Mouse (Mus musculus) C2C12 (cell line): Measurements from ENCODE around the gene Sbpl. TPM values are rescaled to one million over a fixed set of nuclear protein-coding genes. Genes with fewer than 3 reads are reported as not detected.
A peak's percentile ranks its signal among the peaks of the same experiment; 100 is the strongest.
"Not testable (repeated sequence)": the region's sequence is repeated elsewhere in the genome, so short reads cannot be mapped to it uniquely, and the experiment has no call there.

Experiments
- H3K27me3 ChIP-seq: one replicate; pipeline ENCODE4 v1.6.1; 2011; ENCODE audit not compliant: control insufficient read depth, insufficient read depth, insufficient read length
- H3K36me3 ChIP-seq: one replicate; pipeline ENCODE4 v1.6.1; 2011; ENCODE audit not compliant: control insufficient read depth, insufficient read depth
- H3K4me3 ChIP-seq: one replicate; pipeline ENCODE4 v1.5.1; 2011; ENCODE audit warnings: mild to moderate bottlenecking, control low read depth; ENCODE audit not compliant: poor library complexity, insufficient read depth, severe bottlenecking
- H3K79me2 ChIP-seq: one replicate; pipeline ENCODE4 v1.6.1; 2011; ENCODE audit not compliant: control insufficient read depth, insufficient read depth
- H3K79me3 ChIP-seq: one replicate; pipeline ENCODE4 v1.6.1; 2011; ENCODE audit warnings: low read depth, control low read depth
- H3ac ChIP-seq: one replicate; pipeline ENCODE3; 2011; ENCODE audit warnings: low read depth; ENCODE audit not compliant: control insufficient read depth, insufficient read length
- CEBPB ChIP-seq: IDR thresholded peaks from one replicate; pipeline ENCODE4 v1.6.1; 2011; ENCODE audit warnings: low read depth, mild to moderate bottlenecking, control low read depth, moderate library complexity
- CTCF ChIP-seq: IDR thresholded peaks from one replicate; pipeline ENCODE4 v1.5.1; 2011; ENCODE audit not compliant: control insufficient read depth, insufficient read depth, insufficient read length
- FOSL1 ChIP-seq: IDR thresholded peaks from one replicate; pipeline ENCODE4 v1.8.0; 2011; ENCODE audit warnings: mild to moderate bottlenecking, low read length; ENCODE audit not compliant: poor library complexity, insufficient read depth, severe bottlenecking
- MAX ChIP-seq: IDR thresholded peaks from one replicate; pipeline ENCODE4 v1.6.1; 2011; ENCODE audit warnings: mild to moderate bottlenecking, control low read depth
- MYOD1 ChIP-seq: IDR thresholded peaks from one replicate; pipeline ENCODE4 v1.6.1; 2011; ENCODE audit warnings: low read depth; ENCODE audit not compliant: control insufficient read depth, insufficient read length
- MYOG ChIP-seq: IDR thresholded peaks from one replicate; pipeline ENCODE4 v1.6.1; 2011; ENCODE audit not compliant: control insufficient read depth, insufficient read length; ENCODE audit errors: extremely low read depth
- USF1 ChIP-seq: IDR thresholded peaks from one replicate; pipeline ENCODE4 v1.6.1; 2011; ENCODE audit warnings: low read depth, mild to moderate bottlenecking, control low read depth, moderate library complexity
- polyA plus RNA-seq: library from polyadenylated mRNA; unstranded; fragments of >200 nt; fragmentation: generic; extraction: Trizol; gene quantifications from one replicate; pipeline ENCODE4 v1.2.1, GENCODE M21; 2012; ENCODE audit warnings: missing spikeins

The Sbpl gene
- polyA plus RNA-seq, 1 experiment: not detected

DNA sequence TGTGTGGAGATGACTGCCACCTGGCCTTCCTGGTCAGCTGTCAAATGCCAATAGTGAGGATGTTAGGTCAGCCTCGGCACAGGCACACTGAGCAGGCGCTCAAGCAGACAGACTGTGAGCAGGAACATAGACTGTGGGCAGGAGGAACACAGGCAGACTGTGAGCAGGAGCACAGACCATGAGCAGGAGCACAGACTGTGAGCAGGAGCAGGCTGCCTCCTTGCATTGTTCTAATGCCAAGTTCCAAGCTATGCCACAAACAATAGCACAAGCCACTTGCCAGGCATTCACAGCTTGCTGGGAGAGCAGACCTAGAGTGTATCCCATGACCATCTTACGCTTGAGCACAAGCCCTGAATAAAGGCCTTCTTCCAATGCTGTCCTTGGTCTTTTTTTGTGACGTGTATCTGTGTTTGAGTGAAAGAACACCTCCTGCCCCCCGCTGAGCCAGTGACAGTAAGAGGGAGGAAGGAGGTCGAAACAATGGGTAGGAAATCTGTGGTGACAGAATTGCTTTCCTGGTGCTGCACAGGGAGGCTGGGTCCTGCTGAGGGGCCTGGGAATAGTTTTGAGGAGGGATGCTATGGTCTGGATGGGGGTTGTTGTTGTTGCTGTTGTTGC is 10.8 kb upstream of the Sbpl start:
- H3K27me3 ChIP-seq: peaks cover 17% of the 10 kb centered on the region
- H3K79me3 ChIP-seq: no peaks in the 10 kb centered on the region
- no peak overlapping the region for H3K4me3 ChIP-seq
- no peaks in the 10 kb centered on the region for H3K36me3 ChIP-seq
- TF ChIP-seq MAX (no peak), MYOG (no peak), MYOD1 (no peak), FOSL1 (no peak), CEBPB (no peak), USF1 (no peak), CTCF (no peak)
- no peaks in the 10 kb centered on the region for H3K79me2 ChIP-seq
- no peak overlapping the region for H3ac ChIP-seq

DNA sequence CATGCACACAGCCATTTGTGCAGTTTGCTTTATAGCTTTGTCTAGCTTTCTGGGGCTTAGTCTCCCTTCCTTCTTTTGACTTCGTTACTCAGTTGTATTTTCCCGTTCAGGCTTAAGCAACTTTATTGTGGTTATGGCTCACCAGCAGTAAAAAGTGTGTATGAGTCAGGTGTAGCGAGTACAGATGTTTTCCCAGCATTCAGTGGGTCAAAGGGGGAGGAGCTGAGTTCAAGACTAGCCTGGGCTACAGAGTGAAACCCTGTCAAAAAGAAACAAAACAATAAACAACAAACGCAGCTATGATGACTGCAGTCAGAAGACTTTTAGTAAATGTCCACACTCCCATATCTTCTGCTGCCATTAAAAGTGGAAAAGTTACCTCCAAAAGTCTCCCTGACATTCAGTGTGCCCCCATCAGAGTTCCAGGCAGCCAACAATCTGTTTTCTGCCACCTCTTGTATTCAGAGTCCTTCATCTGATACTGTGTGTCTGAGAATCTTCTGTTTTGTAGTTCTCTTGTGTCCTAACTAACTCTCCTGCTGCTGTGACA is 6.6 kb upstream of the Sbpl start:
- Histone ChIP-seq H3K79me2 (no peaks in the 10 kb centered on the region), H3ac (no peak overlapping the region), H3K79me3 (no peaks in the 10 kb centered on the region), H3K4me3 (no peak overlapping the region), H3K27me3 (peaks cover 23% of the 10 kb centered on the region), H3K36me3 (no peaks in the 10 kb centered on the region)
- no peak for TF ChIP-seq CTCF
- TF ChIP-seq MYOD1: no peak

DNA sequence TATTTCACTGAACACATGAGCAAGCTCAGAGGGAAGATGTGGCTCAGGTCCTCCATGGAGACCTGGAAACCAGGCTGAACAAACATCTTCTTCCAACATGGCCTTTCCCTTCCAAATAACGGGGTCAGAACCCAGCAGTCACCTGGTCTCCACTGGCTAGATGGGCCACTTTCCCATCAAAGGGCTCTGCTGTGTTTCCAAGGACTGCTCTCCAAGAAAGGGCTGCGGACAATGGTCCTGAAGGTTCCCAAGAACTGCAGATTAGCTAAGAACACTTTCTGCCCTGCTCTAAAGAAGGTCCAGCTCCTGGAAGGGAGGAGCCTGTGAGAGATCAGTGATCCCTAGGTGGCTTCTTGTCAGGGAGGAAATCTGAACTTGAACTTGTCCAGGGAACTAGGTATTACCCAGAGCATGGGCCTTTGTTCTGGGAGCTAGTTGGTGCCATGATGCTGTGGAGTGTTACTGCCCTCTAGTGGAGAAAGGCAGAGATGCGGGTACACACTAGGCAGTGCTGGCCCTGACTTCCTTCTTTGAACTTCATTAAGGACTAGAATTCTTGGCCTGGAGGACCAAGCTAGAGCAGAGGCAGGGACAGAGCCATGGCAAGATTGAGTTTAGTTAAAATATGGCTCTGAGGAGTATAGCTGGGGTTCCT is 5.1 kb upstream of the Sbpl start:
- Histone ChIP-seq H3ac (no peak overlapping the region), H3K79me2 (no peaks in the 10 kb centered on the region), H3K4me3 (no peak overlapping the region), H3K27me3 (peaks cover 26% of the 10 kb centered on the region), H3K36me3 (no peaks in the 10 kb centered on the region), H3K79me3 (no peaks in the 10 kb centered on the region)
- TF ChIP-seq FOSL1 (no peak), CEBPB (no peak), USF1 (no peak), MYOD1 (no peak), MAX (no peak), CTCF (peak; percentile 87), MYOG (no peak)

DNA sequence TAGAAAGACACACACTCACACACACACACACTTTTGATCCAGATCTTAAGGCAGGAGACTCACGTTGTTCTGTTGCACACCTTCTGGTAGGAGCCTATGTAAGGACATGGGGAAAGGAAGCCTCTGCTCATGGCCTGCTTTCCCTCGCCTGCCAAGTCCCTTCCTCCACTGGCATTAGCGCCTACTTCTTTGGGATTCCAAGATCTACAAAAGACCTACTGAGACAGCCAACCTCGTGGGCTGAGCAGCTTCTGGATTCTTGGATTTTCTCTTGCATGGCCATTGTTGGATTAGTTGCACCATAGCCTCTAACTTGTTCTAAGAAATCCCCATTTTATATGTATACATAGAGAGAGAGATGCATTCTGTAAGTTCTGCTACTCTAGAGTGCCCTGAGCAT is 4.2 kb downstream of the Sbpl start:
- H3ac ChIP-seq, H3K79me3 ChIP-seq, H3K79me2 ChIP-seq, H3K36me3 ChIP-seq, H3K4me3 ChIP-seq: not testable (repeated sequence)
- peaks cover 12% of the 10 kb centered on the region for H3K27me3 ChIP-seq

DNA sequence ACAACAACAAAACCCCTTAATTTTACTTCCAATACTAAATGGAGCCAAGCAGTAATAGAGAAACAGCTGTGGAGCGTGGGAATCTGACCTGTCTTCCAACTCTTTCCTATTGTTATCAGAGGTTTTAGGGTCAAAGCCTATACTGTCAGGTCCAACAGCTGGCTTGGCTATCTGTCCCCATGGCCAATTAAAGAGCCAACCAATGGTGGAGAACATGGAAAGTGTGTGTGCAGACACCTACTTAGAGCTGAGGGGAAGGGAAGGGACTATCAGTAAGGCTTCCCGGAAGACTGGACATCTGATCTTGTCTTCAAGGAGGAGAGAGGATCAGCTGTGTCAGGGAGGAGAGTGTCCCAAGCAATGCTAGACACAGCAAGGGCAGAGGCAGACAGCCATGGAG is 6.0 kb downstream of the Sbpl start:
- no peaks in the 10 kb centered on the region for H3K79me3 ChIP-seq
- no peaks in the 10 kb centered on the region for H3K79me2 ChIP-seq
- no peak overlapping the region for H3K4me3 ChIP-seq
- H3K36me3 ChIP-seq: no peaks in the 10 kb centered on the region
- no peak overlapping the region for H3ac ChIP-seq
- TF ChIP-seq MYOG (no peak), MYOD1 (no peak), CTCF (no peak), USF1 (no peak)
- H3K27me3 ChIP-seq: peaks cover under 1% of the 10 kb centered on the region

DNA sequence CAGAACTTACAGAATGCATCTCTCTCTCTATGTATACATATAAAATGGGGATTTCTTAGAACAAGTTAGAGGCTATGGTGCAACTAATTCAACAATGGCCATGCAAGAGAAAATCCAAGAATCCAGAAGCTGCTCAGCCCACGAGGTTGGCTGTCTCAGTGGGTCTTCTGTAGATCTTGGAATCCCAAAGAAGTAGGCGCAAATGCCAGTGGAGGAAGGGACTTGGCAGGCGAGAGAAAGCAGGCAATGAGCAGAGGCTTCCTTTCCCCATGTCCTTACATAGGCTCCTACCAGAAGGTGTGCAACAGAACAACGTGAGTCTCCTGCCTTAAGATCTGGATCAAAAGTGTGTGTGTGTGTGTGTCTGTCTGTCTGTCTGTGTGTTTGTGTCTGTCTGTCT is 7.6 kb downstream of the Sbpl start:
- H3K4me3 ChIP-seq, H3K36me3 ChIP-seq, H3ac ChIP-seq, H3K79me2 ChIP-seq, H3K79me3 ChIP-seq, H3K27me3 ChIP-seq: not testable (repeated sequence)
